Mouse (Mus musculus) adrenal gland, postnatal 14 days (tissue): ENCODE data around the gene Gtf3c1. TPM values are rescaled to one million over a fixed set of nuclear protein-coding genes. Genes with fewer than 3 reads are reported as not detected.

Experiments
- DNase-seq: peaks from one replicate; pipeline ENCODE4 v3.0.0; 2021; ENCODE audit warnings: mixed read lengths
- total RNA-seq: library from RNA; stranded (reverse); gene quantifications from 2 replicates; pipeline ENCODE4 v1.2.3, GENCODE M21; 2021

The Gtf3c1 gene
- total RNA-seq, 1 experiment from 2014 or later = 61.0 TPM

DNA sequence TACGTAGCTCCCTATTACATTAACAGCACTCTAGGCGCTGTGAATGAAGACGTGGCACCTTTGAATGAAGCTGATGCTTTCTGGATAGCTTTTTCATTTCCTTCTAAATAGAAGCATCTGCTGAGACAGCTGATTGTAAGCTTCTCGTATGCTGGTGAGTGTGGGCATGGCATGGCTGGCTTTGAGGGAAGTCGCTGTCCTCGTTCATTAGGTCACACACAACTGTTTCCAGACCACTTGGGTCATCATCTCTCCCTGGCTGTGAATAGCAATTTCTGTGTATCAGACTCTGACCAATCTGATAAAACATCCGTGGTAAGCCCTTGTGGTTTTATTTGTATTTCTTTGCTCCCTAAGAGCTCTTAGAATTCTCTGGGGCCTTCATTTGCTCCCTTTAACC lies 89.6 kb downstream of the Gtf3c1 start:
- DNase-seq = no peak

DNA sequence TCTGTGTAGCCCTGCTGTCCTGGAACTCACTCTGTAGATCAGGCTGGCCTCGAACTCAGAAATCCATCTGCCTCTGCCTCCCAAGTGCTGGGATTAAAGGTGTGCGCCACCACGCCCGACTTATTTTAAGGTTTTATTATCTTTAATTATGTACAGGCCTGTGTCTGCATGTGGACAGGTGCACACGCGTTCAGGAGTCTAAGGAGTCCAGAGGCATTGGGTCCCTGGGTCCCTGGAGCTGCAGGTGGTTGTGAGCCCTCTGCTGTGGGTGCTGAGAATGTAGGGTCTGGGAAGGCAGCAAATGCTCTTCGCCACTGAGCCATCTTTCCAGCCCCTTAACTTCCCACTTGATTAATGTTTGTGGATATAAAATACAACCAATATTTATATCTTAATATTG lies 92.1 kb downstream of the Gtf3c1 start:
- DNase-seq = no peak

DNA sequence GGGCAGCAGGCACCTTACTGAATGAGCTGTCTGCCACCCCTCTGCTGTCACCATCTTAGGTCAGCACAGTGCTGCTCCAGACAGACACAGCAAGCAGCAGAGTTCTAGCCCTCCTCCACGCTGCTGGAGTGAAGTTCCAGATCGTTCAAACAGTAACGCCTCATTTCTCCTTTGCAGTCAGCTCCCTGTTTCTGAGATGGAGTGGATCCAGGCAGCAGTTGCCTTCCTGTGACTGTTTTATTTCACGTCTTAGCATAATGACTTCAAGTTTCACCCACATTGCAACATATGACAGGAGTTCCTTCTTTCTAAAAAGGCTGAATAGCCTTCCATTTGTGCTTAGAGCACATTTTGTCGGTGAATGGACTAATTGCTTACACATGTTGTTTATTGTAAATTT lies 94.0 kb downstream of the Gtf3c1 start:
- no peak for DNase-seq

DNA sequence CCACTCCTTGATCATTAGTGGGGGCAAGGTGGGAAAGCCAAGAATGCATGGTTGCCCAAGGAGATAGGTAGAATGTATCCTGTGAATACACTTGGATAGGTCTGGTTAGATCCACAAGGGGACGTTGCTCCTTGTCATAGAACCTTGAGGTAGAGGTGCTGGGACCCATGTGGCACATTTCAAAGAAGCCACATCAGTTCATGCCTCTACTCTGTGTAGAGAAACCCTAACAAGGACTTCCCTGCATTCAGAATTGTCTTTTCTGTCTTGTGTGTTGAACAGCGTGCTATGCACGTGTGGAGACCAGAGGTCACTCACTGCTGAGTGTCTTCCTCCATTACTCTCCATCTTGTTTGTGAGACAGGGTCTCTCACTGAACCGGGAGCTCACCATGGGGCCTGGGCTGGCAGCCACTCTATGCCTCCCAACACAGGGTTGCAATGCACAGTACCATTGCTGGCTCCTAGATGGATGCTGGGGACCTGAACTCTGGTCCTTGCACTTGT lies 99.3 kb downstream of the Gtf3c1 start:
- DNase-seq = no peak

DNA sequence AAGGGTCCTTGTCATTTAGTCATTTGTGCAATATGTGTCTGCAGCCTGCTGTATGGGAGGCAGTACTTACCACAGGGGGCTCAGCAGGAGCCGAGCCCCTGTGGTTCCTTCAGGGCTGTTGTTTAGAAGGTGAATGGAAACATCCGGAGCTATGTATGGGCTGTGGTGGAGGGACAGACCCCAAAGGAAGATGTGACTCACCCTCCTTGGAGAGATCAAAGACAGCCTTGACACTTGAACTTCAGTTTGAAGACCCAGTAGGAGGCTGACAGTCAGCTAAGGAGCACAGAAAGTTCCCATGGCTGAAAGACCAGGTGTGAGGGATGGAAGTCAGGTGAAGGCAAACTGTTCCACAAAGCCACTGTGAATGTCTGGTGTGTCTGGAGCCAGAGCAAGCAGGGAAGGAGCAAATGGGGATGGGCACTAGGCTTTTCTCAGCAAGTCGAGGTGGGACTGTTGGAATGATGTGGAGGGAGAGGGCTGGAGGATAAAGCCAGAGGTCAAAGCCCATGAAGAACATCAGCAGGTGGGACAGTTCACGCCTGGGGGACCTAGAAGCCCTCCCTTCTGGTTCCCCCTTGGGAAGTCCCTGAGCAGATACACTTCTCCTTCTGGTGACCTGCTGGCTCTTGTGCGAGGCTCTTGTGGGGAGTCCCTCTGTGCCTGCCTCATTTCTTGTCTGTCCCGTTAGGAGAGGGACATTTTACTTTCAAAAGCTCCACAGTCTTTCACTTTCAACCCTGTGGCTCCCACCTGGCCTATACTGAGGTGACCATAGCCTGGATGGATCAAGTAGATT lies 100.0 kb downstream of the Gtf3c1 start:
- no peak for DNase-seq

DNA sequence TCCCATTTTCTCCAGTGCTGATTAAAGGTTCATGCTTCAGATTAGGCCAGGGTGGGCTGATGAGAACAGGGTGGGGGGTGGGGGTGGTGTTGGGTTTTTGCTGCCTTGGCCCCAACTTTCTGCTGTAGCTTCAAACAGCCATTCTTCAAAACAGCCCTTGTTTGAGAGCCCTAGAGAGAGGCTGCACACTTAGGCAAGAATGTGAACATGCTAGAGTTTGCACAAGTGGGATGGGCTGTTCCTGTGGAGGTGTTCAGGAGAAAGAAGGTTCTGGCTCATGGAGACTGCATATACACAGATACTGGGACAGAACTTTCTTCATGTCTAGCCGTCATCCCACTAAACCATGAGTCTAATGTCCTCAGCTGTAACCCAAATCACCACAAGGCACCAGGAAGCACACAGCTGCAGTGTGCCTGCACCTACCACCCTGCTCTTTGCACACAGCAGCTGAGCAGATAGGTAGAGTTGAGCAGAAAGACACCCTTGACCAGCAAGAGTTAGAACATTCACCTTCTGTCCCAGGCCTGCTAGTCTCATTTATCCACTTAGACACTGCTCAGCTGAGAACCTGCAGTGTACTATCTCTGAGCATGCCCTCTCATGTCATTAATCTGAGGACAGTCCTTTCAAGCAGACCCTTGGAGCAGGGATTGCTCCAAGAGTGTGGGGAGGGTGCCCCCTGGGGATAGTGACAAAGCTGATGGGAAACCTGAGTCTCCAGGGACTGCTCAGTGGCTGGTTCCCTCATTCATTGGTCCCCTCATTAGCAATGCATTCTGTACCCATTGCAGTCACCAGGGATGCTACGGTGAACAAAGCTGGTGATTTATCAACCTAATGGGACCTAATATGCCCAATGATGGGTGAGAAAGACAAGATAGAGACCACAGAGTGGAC lies 101.1 kb downstream of the Gtf3c1 start:
- no peak for DNase-seq

DNA sequence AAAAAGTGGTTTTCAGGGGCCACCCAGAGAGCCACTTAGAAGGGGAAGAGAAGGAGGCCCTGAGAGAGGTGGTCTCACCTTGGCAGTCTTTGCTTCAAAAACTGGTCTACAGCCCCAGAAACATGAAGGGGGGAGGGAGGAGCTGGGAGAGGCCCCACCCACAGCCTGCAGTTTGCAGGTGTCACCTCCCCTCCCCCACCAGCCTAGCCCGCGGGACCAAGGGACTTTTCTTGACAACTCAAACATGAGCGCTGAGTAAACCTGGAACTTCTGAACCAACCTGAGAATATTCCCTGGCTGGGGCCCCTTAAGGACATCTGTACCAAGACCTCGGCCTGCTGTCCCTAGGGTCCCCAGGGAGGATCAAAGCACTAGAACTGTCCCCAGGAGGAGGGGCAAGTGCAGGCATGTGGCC lies 101.8 kb downstream of the Gtf3c1 start:
- peak; percentile 29 for DNase-seq

DNA sequence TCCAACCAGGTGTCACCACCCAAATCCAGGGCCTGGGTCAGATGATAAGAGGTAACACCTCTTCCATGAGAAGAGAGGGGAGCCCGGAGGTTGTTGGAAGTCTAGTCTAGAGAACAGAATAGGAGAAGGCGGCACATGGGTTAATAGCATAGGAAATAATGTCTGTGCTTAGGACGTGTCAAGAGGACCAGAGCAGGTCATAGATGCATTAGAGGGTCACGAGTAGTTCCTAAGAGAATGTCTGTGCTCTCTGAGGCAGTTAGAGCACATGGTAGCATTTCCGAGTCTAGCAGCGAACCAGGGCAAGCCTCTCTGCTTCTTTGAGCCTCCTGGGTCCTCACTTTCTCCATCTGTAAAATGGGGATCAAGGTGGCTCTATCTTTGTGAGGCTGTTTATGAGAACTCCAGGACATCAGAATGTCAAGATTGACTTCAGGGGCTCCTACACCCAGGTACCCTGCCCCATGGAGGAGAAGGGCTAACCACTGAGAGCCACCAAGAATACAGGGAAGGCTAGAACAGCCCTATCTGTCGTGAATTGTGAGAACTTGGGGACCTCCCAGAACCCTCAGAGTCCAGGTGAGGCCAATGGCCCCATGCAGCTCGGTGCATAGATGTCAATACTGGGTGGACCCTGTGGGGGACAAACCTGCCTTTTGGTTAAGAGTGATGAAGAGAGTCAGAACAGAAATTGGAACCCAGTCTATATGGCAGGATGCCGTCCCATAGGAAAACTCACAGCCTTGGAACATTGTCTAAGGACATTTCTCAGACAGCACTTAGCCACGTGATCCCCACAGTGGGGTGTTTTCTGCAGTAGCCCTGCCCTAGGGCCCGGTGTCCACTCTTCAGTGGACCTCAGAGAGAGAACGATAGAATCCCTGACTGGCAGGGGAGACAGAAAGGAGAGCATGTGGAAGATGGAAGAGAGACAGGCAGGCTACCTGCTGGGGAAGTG lies 102.9 kb downstream of the Gtf3c1 start:
- no peak for DNase-seq

DNA sequence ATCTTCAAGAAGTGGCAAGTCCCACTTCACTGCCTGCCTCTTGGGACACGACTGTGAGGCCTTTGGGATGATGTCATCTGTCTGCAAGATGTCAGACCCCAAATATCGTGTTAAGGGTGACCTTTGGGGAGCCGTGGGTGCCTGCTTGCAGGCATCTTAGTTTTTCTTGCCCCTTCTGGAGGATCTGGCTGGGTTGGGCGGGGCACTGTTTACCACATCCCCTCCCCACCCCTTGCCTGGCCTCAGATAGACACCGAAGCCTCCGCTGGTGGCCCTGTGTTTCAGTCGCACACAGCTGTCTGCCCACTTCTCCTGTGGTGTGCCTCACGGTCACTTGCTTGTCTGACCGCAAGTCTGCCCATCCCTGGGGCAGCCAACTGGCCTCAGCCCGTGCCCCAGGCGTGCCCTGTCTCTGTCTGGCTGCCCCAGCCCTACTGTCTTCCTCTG lies 104.4 kb downstream of the Gtf3c1 start, which contains the start of gene Il21r:
Gene Il21r, plus strand, starts transcription at position 245 of the 447 bp plus-strand sequence.
- DNase-seq = no peak

DNA sequence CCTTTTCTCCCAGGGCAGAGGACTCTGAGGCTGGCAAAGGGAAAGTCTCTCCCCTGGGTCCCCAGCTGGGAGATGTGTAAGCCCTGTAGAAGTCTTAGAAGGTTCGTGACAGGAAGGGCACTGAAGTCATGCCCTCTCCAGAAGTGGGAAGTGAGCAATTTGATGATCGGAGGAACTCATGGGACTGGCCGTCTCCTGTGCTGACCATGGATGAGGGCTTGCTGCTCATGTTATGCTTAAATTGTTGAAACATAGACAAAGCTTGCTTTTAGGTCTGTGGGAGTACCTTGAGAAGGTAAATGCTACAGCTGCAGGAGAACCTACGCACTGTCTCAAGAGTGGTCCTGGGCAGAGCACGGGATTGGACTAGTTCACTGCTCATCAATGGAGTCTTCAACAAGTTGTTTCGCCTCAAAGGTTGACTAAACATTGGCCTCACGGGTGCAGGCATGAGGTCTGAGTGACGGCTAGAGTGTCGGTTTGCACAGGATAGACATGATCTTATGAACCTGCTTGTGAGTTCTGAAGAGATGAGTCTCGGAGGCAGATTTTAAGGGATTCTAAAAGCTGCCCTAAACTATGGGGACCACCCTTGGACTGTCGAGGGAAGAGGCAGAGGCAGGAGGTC lies 105.6 kb downstream of the Gtf3c1 start:
- no peak for DNase-seq

DNA sequence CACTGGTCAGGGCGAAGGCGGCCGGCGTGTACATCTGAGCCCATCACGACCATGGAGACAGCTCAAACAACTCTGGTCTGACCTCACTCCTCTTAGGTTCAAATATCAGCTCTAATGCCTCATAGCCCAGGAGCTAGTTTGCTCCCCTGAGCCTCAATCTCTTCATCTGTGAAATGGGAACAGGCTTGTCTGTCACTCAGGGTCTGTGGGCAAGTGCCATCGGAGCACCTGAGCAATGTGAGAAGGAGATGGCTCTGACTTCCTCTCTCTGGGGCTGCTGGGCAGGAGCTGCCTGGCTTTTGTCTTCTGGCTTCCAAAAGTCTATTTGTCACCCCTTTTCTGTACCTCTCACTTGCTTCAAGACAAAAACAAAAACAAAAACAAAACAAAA lies 106.3 kb downstream of the Gtf3c1 start:
- no peak for DNase-seq

DNA sequence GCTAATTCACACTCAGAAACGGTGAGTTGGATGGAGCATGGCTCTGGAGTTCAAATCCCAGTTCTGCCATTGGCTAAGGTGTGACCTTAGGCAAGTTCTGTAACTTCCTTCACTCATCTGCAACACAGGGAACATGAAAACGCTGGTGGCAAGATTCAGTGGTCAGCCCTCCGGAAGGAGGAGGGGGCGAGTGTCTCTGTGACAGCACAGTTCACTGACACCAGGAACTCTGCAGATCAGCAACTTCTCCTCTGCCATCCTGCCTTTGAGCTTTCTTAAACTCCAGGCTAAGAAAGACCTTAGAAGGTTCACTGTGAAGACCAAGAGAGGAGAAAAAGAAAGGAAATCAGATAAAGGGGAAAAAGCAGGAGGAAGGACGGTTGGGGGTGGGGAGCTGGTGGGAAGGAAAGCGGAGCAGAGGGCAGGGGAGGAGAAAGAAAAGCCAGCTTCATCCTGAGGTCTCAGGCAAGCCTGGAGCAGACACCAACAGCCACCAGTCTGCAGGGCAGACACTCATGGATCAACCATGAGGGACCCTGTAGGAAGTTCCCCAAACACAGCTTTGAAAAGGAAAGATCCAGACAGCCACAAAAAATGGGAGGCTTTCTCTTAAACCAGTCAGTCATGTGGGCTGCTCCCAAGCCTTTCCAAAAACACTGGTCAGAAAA lies 106.8 kb downstream of the Gtf3c1 start:
- no peak for DNase-seq

DNA sequence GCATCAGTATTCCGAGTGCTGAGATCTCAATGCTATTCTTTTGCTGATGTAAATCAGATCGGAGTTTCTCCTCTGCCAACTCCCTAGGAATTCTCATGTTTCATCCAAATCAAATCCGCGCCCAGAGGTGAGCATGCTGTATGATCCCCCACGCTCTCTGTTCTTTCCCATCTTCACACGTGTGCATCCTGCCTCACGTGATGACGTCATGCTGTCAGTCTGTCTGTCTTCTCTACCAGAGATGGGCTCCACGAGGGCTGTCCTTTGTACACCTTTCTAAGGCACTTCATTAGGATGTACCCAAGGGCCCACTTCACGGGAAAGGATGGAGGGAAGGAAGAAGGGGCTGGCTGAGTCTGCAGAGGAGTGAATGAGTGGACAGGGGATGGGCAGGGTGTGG lies 107.4 kb downstream of the Gtf3c1 start:
- DNase-seq = no peak

DNA sequence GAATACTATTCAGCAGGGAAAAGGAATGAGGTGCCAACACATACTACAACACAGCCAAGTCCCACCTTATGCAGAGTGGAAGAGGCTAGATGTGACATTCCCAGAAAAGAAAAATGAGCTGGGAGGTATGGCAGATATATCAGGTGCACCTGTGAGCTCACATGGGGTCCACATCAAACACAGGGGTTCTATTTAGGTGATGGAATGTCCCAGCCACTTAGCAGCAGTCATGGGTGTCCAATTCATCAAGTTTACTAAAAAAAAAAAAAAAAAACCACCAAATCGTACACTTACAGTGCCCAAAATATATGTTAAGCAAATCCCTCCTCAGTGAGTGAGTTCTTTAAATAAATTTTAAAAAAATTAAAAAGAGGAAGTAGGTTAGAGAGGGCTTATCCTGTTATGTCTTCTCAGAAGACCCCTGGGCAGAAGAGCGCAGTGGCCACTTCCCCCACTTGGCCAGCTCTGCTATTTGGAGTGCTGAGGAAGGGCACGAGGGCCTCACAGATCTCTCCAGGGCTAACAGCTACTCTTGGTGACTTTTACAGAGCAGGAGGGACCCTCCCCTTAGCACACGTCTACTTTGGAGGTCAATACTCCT lies 108.1 kb downstream of the Gtf3c1 start:
- DNase-seq = no peak

DNA sequence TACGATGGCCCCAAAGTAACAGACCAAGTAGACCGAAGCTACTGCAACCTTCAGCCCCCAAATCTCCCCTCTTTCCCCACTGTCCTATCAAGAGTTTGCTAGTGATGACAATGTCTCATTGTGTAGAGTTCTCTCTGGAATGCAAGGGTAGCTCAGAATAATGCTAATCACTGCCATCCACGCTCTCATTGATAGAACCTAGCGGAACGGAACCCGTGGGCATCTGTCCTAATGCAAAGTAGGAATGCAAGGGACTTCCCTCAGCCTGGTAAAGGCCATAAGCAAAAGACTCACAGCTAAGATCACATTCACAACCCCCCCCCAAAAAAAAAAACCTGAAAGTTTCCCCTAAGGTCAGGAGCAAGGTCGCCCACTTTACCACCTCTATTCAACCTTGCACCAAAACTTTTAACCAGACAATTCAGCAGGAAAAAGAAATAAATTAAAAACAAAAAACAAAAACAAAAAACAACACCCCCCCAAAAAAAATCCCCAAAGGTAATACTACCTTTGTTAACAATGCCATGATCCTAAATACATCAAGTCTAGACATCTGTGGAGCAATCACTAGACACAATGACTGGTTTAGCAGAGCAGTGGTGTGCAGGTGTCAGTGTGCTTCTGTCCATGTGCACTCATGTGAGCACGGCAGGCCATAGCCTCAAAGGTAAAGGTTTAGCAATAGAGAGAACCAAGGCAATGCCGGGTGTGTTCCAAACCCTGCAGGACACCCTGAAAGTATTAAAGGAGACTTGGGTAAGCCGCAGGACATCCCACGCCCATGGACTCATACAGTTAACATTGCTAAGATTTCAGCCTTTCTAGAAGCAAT lies 109.8 kb downstream of the Gtf3c1 start:
- DNase-seq = no peak

DNA sequence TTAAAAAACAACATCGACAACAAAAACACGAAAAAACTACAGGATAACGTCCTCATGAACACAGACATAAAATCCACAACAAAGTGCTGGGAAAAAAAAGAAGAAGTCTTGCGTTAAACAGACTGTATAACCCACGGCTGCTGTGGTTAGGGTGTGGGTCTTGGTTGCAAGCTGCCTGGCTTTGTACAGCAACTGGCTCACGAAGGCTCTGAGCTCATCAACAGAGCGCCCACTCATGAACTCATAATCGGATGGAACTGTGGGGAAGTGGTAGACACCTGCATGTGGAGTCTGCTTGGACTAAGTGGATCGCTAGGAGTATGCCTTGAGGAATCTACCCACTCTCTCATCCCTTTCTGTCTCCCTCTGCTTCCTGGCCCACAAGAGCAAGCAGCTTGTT lies 110.5 kb downstream of the Gtf3c1 start:
- DNase-seq = no peak

DNA sequence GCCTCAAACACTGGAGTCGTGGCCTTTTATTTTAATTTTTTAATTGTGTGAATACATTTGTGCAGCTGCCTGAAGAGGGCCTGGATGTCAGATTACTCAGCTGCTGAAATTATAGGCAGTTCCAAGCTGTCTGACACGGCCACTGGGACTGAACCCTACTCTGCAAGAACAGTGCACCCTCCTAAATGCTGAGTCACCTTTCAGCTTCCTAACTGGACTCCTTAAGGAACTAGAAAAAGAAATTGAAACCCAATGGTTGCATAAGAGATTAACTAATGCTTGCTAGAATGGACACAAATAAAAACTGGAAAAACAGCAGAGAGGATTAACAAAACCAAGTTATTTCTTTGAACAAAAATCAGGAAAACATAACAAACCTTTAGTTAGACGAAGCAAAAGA lies 111.2 kb downstream of the Gtf3c1 start:
- no peak for DNase-seq

DNA sequence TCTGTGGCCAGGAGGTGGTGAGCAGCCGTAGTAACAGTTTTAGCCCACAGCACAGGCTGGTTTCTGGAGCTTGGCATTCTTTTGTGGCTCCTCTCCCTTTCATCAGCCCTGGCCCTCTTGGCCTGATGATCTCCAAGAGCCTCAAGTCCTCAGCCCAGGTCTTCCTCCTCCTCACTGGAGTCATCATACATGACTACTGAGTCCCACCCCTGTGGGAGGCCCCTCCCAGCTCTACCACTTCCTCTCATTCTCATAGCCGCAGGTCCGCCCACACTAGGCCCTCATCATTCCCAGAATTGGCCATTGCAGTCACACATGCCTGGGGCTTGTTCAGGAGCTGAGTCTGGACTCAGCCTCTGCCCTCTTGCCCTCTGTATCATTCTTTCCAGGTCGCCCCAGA lies 113.7 kb downstream of the Gtf3c1 start:
- no peak for DNase-seq
